Mouse (Mus musculus): ENCODE results near the gene Polr3g.
"Not testable (repeated sequence)": the region's sequence is repeated elsewhere in the genome, so short reads cannot be mapped to it uniquely, and the experiment has no call there.

The Polr3g gene

DNA sequence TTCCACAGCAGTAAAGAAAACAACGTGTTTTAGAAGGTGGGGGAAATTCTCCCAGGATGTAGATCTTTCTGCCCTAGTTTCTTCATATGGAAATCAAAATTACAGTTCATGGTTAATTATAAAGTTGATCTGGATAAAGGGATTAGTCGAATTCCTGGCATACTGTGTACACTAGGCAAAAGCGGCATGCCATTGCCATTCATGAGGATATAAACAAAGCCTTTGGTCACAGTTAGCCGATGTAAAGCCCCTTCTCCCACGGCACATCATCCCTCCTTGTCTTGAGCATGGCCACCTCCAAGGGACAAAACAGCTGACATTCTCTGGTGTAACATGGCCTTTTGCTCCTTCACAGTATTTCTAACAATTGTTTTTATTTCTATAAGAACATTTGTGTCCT, 80.2 kb downstream of the Polr3g start:
- DNase-seq (ENCODE audit: low spot score in 2 of 2) = no peak

DNA sequence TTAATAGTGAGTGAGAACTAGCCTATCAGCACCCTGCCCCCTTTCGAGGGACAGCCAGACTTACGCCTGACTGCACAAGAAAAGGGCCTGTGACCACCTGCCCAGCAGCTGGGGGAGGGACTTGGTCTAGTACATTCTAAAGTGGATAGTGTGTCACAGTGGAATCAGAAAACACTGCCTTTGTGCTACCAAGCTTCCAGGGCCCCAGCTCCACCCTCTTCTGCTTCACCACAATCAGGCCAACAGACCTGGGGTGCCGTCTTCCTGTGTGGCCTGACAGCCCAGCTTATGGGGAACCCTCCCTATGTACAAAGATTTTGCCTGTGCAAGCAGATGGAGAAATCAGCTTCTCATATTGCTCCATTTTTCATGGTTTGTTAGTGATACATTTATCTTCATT, 81.4 kb downstream of the Polr3g start:
- no peak for DNase-seq (ENCODE audit: low spot score in 2 of 2)

DNA sequence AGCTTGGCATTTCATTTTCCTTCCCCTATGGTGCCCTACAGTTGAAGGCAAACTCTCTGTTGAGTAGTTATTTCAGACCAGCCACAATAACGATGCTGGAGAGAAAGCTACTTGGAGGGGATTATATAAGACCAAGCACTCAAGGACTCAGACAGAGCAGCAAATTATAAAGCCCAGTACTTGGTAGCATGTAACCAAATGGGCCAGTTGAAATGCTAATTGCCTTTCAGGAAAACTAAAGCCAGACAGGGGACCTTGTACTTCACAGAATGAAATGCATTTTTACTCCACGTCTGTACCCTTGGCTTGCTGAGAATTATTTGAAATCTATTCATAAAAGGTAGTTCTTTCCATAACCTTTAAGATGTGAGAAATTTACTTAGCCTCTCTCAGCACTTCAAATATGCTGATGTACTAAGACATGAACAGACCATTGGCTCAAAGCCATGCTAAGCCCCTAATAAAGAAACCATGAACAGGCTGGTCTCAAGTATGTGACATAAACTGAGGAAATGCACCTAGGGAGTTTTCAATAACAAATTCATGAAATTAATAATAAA, 82.1 kb downstream of the Polr3g start:
- DNase-seq (ENCODE audit: low spot score in 2 of 2) = no peak

DNA sequence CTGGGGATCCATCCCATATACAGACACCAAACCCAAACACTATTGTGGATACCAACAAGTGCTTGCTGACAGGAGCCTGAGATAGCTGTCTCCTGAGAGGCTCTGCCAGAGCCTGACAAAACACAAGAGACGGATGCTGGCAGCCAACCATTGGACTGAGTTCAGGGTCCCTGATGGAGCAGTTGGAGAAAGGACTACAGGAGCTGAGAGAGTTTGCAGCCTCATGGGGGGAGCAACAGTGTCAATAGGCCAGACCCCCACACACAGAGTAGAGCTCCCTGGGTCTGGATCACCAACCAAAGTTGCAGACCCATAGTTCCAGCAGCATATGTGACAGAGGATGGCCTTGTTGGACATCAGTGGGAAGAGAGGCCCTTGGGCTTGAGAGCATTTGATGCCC, 83.0 kb downstream of the Polr3g start:
- DNase-seq (ENCODE audit: low spot score in 2 of 2) = not testable (repeated sequence)
